Mouse (Mus musculus) hindbrain, embryonic 15.5 days (tissue): ENCODE measurements at regions not wholly inside any gene's neighbourhood (a gene's known extent, or its start where the extent isn't known, plus 50 kb on each side); places are given as distances from the start of the nearest gene placed in this dataset.

ENCODE experiments used
- ATAC-seq: fragments of 200-750 bp; cut with Nextera tagmentation; 2 replicates; pipeline ENCODE4 v1.8.0; 2017; ENCODE audit warnings: low read depth, moderate number of reproducible peaks, moderate TSS enrichment; ENCODE audit not compliant: low FRiP score
- H3K27ac ChIP-seq: fragments of 300-500 bp; sonication (generic); replicated peaks from 2 replicates; pipeline ENCODE4 v1.5.1; 2015; ENCODE audit warnings: mild to moderate bottlenecking, inconsistent platforms
- H3K27me3 ChIP-seq: fragments of 300-500 bp; sonication (generic); 2 replicates; pipeline ENCODE4 v1.6.1; 2015; ENCODE audit warnings: control low read depth, inconsistent platforms
- H3K36me3 ChIP-seq: fragments of 300-500 bp; sonication (generic); 2 replicates; pipeline ENCODE4 v1.6.1; 2015; ENCODE audit warnings: control low read depth, inconsistent platforms
- H3K4me1 ChIP-seq: fragments of 300-500 bp; sonication (generic); replicated peaks from 2 replicates; pipeline ENCODE4 v1.6.1; 2015; ENCODE audit warnings: control low read depth, inconsistent platforms
- H3K4me2 ChIP-seq: fragments of 300-500 bp; sonication (generic); 2 replicates; pipeline ENCODE4 v1.6.1; 2015; ENCODE audit warnings: moderate library complexity, mild to moderate bottlenecking, inconsistent platforms
- H3K4me3 ChIP-seq: fragments of 300-500 bp; sonication (generic); 2 replicates; pipeline ENCODE4 v1.5.1; 2015; ENCODE audit warnings: mild to moderate bottlenecking, inconsistent platforms
- H3K9ac ChIP-seq: fragments of 300-500 bp; sonication (generic); 2 replicates; pipeline ENCODE4 v1.6.1; 2015; ENCODE audit warnings: inconsistent platforms
- H3K9me3 ChIP-seq: fragments of 300-500 bp; sonication (generic); 2 replicates; pipeline ENCODE4 v1.6.1; 2016; ENCODE audit warnings: control low read depth, inconsistent platforms
- WGBS: fragments of 180-500 bp; shearing (Covaris S2); methylation state at CpG from one replicate; pipeline ENCODE4 v1.1.7; 2015; 5-methylcytosine and 5-hydroxymethylcytosine counted together

GRCm38 (mm10) chr16:57888138-57888537, 133.6 kb upstream of the Col8a1 start:
- Histone ChIP-seq H3K36me3 (no peaks in the 10 kb centered on the region), H3K4me2 (no peak overlapping the region), H3K4me1 (no peaks in the 10 kb centered on the region), H3K27ac (no peak overlapping the region), H3K4me3 (no peak overlapping the region), H3K9ac (no peak overlapping the region), H3K9me3 (no peaks in the 10 kb centered on the region), H3K27me3 (no peaks in the 10 kb centered on the region)
- ATAC-seq = no peak
- 40% methylated on average over 2 of the region's 2 CpGs for WGBS

GRCm38 (mm10) chr16:57888553-57888952, 134.0 kb upstream of the Col8a1 start:
- Histone ChIP-seq H3K4me3 (no peak overlapping the region), H3K27me3 (no peaks in the 10 kb centered on the region), H3K27ac (no peak overlapping the region), H3K4me2 (no peak overlapping the region), H3K4me1 (no peaks in the 10 kb centered on the region), H3K9ac (no peak overlapping the region), H3K9me3 (no peaks in the 10 kb centered on the region), H3K36me3 (no peaks in the 10 kb centered on the region)
- WGBS = 42% methylated on average over 2 of the region's 2 CpGs
- 0 out of 2 replicates have a peak, but pooled peaks have one; percentile 19 for ATAC-seq

DNA sequence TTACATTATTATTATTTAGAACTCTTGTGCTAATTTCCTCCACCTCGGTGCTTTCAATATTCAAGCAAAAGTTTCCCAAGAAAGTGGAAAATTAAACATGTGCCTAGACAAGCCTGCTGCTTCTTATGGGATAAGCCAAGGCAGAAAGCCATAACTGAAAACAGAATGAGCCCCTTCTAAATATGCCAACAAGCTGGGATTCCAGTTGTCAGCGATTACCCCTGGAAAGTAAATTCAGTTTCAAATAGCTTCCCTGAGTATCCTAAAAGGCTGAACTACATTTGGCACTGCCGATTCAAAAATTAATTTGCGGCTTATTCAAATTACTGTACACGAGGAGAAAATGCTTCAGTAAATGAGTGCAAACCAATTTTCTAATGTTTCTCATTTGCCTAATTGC, 135.6 kb upstream of the Col8a1 start:
- no peak overlapping the region for H3K4me3 ChIP-seq
- 66% methylated on average over 5 of the region's 5 CpGs for WGBS
- H3K4me1 ChIP-seq = no peaks in the 10 kb centered on the region
- no peak for ATAC-seq
- no peaks in the 10 kb centered on the region for H3K27me3 ChIP-seq
- no peaks in the 10 kb centered on the region for H3K9me3 ChIP-seq
- no peak overlapping the region for H3K27ac ChIP-seq
- H3K36me3 ChIP-seq = no peaks in the 10 kb centered on the region
- H3K4me2 ChIP-seq = no peak overlapping the region
- no peak overlapping the region for H3K9ac ChIP-seq

GRCm38 (mm10) chr16:57893111-57893510, 138.6 kb upstream of the Col8a1 start:
- H3K36me3 ChIP-seq = no peaks in the 10 kb centered on the region
- WGBS = 85% methylated on average over 2 of the region's 2 CpGs
- no peak overlapping the region for H3K9ac ChIP-seq
- no peak overlapping the region for H3K4me2 ChIP-seq
- no peak overlapping the region for H3K4me3 ChIP-seq
- H3K4me1 ChIP-seq = no peaks in the 10 kb centered on the region
- H3K27me3 ChIP-seq = no peaks in the 10 kb centered on the region
- H3K9me3 ChIP-seq = no peaks in the 10 kb centered on the region
- no peak overlapping the region for H3K27ac ChIP-seq
- no peak for ATAC-seq

GRCm38 (mm10) chr16:57893698-57894352, 139.3 kb upstream of the Col8a1 start:
- no peak overlapping the region for H3K4me3 ChIP-seq
- H3K36me3 ChIP-seq = no peaks in the 10 kb centered on the region
- no peaks in the 10 kb centered on the region for H3K4me1 ChIP-seq
- H3K4me2 ChIP-seq = no peak overlapping the region
- ATAC-seq = peak; percentile 34; the same call in 1 of the 2 replicates
- no peak overlapping the region for H3K27ac ChIP-seq
- no peaks in the 10 kb centered on the region for H3K9me3 ChIP-seq
- 67% methylated on average over 5 of the region's 5 CpGs for WGBS
- H3K27me3 ChIP-seq = no peaks in the 10 kb centered on the region
- no peak overlapping the region for H3K9ac ChIP-seq

DNA sequence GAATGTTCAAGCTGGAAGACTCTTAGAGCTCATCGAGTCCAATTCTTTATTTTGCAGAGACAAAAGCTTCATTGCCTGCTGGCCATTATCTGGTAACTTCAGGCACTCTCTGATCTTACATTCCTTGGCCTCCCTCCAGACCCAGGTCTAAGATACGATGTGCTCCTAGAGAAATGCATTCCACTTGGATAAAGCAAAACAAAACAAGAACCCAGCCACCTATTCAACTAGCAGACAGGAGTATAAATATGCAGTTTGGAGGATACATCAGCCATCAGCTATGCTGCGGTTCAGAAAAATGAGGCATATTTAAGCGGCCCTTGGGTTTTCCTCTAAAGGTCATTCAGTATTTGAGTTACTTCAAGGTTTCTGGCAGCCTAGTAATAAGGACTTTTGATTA, 146.5 kb upstream of the Col8a1 start:
- ATAC-seq = no peak
- H3K4me1 ChIP-seq = no peaks in the 10 kb centered on the region
- no peaks in the 10 kb centered on the region for H3K27me3 ChIP-seq
- no peak overlapping the region for H3K9ac ChIP-seq
- 49% methylated on average over 4 of the region's 4 CpGs for WGBS
- no peak overlapping the region for H3K4me3 ChIP-seq
- H3K27ac ChIP-seq = no peak overlapping the region
- H3K4me2 ChIP-seq = no peak overlapping the region
- no peaks in the 10 kb centered on the region for H3K36me3 ChIP-seq
- H3K9me3 ChIP-seq = no peaks in the 10 kb centered on the region

GRCm38 (mm10) chr16:57902498-57902897, 148.0 kb upstream of the Col8a1 start:
- Histone ChIP-seq H3K4me1 (no peaks in the 10 kb centered on the region), H3K36me3 (no peaks in the 10 kb centered on the region), H3K9ac (no peak overlapping the region), H3K9me3 (no peaks in the 10 kb centered on the region), H3K27ac (no peak overlapping the region), H3K27me3 (no peaks in the 10 kb centered on the region), H3K4me3 (no peak overlapping the region), H3K4me2 (no peak overlapping the region)
- ATAC-seq = no peak
- WGBS = 76% methylated on average over 3 of the region's 3 CpGs

DNA sequence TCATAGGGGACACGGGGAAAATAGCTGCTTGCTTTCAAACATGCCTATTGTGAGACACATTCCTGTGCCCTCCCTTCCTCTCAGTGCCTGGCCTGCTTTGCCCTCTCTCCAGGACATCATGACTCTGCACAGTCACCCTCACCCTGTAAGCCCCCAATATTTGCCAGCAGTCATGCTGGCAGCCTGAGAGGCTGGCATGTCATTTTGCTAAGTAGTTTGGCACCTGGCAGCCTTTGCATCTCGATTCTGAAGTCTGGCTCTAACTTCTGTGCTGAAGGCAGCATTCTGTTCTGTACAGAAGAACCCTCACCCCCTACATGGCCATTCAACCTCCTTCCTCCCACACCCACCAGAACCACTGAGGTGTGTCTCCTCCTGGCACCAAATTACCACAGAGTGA, 157.5 kb upstream of the Col8a1 start:
- Histone ChIP-seq H3K9me3 (no peaks in the 10 kb centered on the region), H3K4me3 (no peak overlapping the region), H3K4me2 (no peak overlapping the region), H3K27me3 (no peaks in the 10 kb centered on the region), H3K27ac (no peak overlapping the region), H3K9ac (no peak overlapping the region), H3K4me1 (peaks cover 5% of the 10 kb centered on the region; the same call in 1 of the 2 replicates), H3K36me3 (no peaks in the 10 kb centered on the region)
- peak; percentile 61; the same call in 1 of the 2 replicates for ATAC-seq
- WGBS = 35% methylated on average over 2 of the region's 2 CpGs

GRCm38 (mm10) chr16:57914506-57914905, 160.0 kb upstream of the Col8a1 start:
- H3K4me1 ChIP-seq = peaks cover 5% of the 10 kb centered on the region; the same call in 1 of the 2 replicates
- no peaks in the 10 kb centered on the region for H3K27me3 ChIP-seq
- no peak for ATAC-seq
- H3K27ac ChIP-seq = no peak overlapping the region
- H3K9ac ChIP-seq = no peak overlapping the region
- no peak overlapping the region for H3K4me3 ChIP-seq
- H3K4me2 ChIP-seq = no peak overlapping the region
- no peaks in the 10 kb centered on the region for H3K36me3 ChIP-seq
- 70% methylated on average over 1 of the region's 1 CpGs for WGBS
- H3K9me3 ChIP-seq = no peaks in the 10 kb centered on the region

- Histone ChIP-seq H3K27me3 (no peaks in the 10 kb centered on the region), H3K9ac (no peak overlapping the region), H3K4me1 (peaks cover 5% of the 10 kb centered on the region; the same call in 1 of the 2 replicates), H3K4me3 (no peak overlapping the region), H3K36me3 (no peaks in the 10 kb centered on the region), H3K4me2 (no peak overlapping the region), H3K9me3 (no peaks in the 10 kb centered on the region), H3K27ac (no peak overlapping the region)
- ATAC-seq = no peak
- WGBS = 88% methylated on average over 2 of the region's 2 CpGs
These were observed 160.9 kb upstream of the Col8a1 start for GRCm38 (mm10) chr16:57915451-57915850.

DNA sequence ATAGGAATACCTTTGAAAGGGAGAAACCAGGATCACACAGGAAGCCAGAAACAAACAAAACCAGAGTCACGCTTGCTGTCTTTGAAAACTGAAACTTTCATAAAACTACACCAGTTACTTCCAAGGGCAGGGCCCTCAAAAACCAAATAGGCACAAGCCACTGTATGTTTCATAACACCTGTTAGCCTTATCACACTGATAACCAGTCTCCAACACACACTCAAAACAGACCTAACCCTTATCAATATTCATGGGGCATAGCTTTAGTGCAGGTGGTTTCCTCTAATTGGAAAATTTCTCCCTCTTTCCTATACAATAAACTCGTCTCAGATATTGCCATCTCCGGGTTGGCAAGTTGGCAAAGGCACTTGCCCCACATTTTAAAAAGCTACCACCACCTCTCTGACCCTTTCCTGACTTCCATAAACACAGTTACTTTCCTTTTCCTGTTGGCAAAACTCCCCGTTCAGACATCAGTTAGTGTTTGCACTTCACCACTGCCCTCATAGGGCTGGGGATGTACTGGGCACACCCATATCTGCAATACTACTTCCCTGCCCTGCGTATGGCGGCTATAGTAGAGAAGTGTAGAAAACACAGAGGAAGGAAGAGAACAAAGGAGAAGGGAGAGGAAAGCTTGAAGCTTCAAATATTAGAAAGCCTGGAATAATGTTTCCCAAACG, 169.1 kb upstream of the Col8a1 start:
- no peaks in the 10 kb centered on the region for H3K36me3 ChIP-seq
- H3K27ac ChIP-seq = no peak overlapping the region; the same call in 1 of the 2 replicates
- ATAC-seq = no peak
- H3K4me1 ChIP-seq = peaks cover 12% of the 10 kb centered on the region
- H3K4me2 ChIP-seq = no peak overlapping the region
- H3K9ac ChIP-seq = no peak overlapping the region
- no peaks in the 10 kb centered on the region for H3K9me3 ChIP-seq
- H3K27me3 ChIP-seq = no peaks in the 10 kb centered on the region
- no peak overlapping the region for H3K4me3 ChIP-seq
- 66% methylated on average over 7 of the region's 7 CpGs for WGBS

DNA sequence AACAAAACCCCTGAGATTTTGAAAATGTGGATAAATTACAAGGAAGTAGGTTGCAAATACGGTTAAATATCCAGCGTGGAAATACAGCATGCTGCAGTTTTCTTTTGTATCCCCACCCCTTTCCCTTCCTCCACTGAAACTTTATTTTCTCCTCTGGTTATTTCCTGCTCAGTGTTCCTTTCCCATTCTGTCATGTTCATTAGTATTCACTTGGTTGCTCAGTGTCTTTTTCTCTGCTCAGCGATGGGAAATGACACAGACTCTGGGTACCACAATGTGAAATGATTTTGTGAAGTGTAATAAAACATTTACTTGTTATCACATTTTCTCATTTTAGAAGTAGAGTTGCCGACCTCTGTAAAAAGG, 169.6 kb upstream of the Col8a1 start:
- H3K4me2 ChIP-seq = no peak overlapping the region
- 0 out of 2 replicates have a peak, but pooled peaks have one; percentile 55 for ATAC-seq

More for the DNA sequence above, 169.6 kb upstream of the Col8a1 start:
- WGBS = 55% methylated on average over 4 of the region's 4 CpGs
- H3K4me3 ChIP-seq = no peak overlapping the region
- H3K27me3 ChIP-seq = no peaks in the 10 kb centered on the region
- no peaks in the 10 kb centered on the region for H3K36me3 ChIP-seq
- no peaks in the 10 kb centered on the region for H3K9me3 ChIP-seq
- H3K27ac ChIP-seq = no peak overlapping the region; the same call in 1 of the 2 replicates
- H3K4me1 ChIP-seq = peaks cover 12% of the 10 kb centered on the region
- no peak overlapping the region for H3K9ac ChIP-seq
